Mouse (Mus musculus) right cerebral cortex, postnatal 10 days (tissue): ENCODE data around the gene Ankrd28.
A peak's percentile ranks its signal among the peaks of the same experiment; 100 is the strongest.
"Not testable (repeated sequence)": the region's sequence is repeated elsewhere in the genome, so short reads cannot be mapped to it uniquely, and the experiment has no call there.

Experiments used
- DNase-seq, 2 experiments: peaks; one replicate each; pipeline ENCODE4 v3.0.0; 2021; ENCODE audit warnings: low spot score in 2 of 2

Ankrd28 gene

DNA sequence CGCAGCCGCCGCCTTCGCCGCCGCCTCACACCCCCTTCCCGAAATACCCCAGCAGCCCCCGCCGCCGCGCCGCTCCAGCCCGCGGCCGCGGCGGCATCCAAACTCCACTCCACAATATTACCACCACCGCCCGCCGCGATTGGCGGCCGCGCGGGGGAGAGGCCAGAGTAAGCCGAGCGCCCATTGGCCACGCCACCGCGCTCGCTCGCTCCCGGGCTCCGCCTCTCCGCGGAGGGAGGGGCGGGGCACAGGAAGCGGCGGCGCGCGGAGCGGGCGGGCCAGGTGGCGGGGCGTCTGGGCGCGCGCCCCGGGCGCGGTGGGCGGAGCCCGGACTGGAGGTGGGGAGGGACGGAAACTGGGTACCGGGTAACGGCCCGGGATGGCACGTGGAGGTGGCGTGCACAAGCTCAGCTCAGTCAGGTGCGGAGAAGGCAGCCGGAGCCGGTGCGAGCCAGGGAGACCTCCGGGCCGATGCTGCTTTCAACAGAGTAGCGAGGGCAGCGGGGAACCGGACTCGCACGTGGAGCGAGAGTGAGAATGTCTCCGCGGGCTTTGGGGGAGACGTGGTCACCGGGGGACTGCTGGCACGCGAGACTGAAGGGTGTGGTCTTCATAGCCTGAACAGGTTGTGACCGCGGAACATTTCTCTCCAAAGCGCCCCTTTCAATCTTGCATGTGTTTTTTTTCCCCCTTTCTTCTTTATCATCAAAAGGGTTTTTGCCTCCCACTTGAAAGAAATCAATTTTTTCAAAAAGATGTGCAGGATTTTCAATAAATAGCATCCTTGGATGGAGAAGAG is at the start of gene Ankrd28:
Ankrd28 (minus strand) TSS at position 81 of the 799 bp plus-strand sequence.
- peak; percentile 97 for DNase-seq

GRCm38 (mm10) chr14:31879456-31879855 is 49.0 kb upstream of the Ankrd28 start:
- no peak for DNase-seq

- DNase-seq = no peak
Observed at GRCm38 (mm10) chr14:31872130-31872529, 41.7 kb upstream of the Ankrd28 start.

DNA sequence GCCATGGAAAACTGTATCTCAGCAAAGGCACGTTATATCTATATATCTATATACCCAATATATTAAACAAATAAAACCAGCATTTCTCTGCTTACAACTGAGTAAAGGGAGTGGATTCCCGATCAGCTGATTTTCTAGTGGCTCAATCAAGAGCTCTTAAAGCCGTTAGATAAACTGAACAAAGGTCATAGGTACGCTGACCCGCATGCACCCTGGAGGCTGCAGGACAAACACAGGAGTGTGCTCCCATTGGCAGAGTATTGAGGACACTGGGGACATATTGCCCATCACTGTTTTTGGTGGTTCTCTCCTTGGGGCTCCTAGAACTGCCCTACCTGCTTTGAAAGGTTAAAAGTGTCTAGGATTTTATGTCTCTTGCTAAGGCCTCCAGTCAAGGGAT is 40.0 kb upstream of the Ankrd28 start:
- DNase-seq = no peak

GRCm38 (mm10) chr14:31868591-31868990 is 38.1 kb upstream of the Ankrd28 start:
- no peak for DNase-seq

GRCm38 (mm10) chr14:31866366-31866765 is 35.9 kb upstream of the Ankrd28 start:
- DNase-seq = not testable (repeated sequence)

DNA sequence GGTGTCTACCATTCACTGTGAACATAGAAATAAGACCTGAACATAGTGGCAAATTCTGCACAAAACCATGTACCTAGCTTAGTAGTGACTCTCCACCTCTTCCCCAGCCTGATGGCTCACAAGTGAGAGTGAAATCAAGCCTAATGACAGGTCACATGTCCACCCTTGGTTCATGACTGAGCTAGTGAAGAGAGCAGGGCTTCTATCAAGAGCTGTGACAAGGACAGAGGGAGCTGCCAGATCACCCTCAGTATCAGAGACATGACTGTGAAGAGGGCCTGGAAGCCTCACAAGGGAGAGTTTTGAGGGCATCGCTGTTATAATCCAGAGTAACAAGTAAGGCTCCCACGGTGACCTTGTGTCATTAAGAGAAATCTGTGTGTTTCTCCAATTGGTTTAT is 28.2 kb upstream of the Ankrd28 start:
- DNase-seq = peak in 1 of 2 experiments; percentile 17

GRCm38 (mm10) chr14:31857096-31857975 is 26.9 kb upstream of the Ankrd28 start:
- peak; percentile 64 to 79 for DNase-seq

GRCm38 (mm10) chr14:31856007-31856406 is 25.6 kb upstream of the Ankrd28 start:
- DNase-seq = peak in 1 of 2 experiments; percentile 40

DNA sequence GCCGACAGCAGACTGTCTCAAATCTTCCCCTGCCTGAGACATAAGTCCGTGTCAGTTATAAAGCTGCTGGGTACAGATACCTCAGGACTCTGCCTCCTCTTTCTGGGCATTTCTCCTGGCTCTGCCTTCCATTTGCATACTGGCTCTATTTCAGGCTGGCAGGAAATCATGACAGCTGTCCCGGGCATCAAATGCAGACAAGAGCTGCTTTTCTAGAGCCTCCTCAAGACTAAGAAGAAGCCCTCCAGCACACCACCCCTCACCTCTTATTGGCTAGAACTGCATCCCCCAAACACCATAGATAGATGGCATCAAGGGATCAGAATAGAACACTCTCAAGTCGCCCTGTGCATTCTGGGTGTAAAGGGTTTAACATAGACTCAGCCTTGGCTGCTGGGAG is 24.2 kb upstream of the Ankrd28 start:
- peak; percentile 62 to 79 for DNase-seq

GRCm38 (mm10) chr14:31843571-31843970 is 13.1 kb upstream of the Ankrd28 start:
- DNase-seq = no peak

DNA sequence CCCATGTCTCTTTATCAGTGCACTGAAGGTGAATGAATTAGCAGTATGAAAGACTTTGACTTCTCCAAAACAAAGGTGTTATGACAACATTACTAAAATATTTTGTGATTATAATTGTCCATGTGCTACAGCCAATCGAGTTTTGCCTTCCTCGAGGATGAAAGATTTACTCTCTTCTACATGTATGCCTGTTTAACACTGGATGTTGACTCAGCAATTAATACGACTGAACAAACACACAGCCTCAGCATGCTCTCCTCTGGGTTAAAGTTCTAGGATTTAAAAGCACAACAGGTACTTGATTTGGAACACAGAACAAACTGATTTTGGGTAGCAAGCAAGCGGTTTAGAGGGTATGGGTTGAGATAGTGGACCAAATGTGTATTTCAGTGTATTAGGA is 1.6 kb upstream of the Ankrd28 start:
- no peak for DNase-seq

GRCm38 (mm10) chr14:31831370-31831712 is 890 bp upstream of the Ankrd28 start:
- DNase-seq = peak; percentile 66 to 74

DNA sequence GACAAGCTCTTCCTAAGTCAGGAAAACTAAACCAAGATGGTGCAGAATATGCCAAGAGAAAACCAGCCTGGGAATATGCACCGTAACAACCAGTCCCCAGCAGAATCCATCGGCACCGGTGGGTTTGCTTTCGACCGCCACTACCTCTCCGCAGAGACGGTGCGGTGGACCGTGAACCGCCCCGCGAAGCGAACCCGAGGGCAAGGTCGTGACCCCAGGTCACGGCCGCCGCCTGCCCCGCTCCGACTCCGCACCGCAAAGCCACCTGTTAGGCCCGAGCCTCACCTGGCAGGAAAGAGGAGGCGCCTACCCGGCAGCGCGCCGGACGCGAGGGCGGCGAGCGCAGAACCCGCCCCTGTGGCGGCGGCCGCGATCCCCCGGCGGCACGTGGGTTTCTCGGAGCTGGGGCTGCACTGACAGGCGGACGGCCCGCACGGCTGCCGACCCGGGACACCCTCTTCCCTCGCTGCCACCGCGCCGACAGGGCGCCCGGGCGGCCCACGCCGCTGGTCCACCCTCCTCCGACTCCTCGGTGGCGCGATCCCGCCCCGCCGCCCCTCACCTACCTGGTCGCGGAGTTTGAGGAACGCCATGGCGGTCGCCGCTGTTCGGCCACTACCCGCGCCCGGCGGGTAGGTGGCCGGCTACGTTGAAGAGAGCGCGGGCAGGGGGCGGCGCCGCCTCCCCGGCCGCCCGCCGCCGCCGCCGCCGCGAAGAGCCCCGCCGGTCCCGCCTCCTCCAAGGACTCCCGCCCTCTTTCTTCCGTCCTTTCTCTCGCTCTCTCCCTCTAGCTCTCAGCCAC is 489 bp downstream of the Ankrd28 start:
- peak; percentile 63 to 66 for DNase-seq

DNA sequence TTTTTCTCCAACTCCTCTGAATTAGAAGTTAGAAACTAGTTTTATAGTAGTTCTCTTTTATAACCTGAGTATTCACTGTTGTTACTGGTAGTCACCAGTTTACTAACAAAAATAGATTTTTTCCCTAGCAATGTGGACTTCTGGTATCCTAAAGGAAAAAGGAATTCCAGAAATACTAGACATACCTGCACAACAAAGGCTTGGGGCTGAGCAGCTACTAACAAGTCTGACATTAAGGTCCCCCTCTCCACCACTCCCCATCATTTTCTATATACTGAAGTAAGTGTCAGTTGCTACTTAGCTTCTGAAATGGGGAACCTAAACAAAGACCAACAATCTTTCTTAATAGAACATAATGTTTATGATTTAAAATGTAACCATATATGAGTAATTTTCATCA is 3.2 kb downstream of the Ankrd28 start:
- no peak for DNase-seq

DNA sequence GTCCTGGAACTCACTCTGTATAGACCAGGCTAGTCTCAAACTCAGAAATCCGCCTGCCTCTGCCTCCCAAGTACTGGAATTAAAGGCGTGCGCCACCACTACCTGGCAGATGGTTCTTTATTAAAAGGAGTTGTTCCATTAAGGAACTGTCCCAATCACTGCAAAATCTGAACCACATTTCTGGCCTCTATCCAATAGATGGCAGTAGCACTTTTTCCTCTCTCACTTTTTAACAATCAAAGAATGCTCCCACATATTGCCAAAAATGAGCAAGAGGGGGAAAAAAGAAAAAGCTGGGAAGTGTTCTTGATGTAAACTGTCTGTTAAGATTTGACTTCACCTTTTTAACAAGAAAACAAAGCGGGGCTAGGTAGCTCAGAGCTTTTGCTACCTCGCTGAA is 20.5 kb downstream of the Ankrd28 start:
- DNase-seq = no peak

DNA sequence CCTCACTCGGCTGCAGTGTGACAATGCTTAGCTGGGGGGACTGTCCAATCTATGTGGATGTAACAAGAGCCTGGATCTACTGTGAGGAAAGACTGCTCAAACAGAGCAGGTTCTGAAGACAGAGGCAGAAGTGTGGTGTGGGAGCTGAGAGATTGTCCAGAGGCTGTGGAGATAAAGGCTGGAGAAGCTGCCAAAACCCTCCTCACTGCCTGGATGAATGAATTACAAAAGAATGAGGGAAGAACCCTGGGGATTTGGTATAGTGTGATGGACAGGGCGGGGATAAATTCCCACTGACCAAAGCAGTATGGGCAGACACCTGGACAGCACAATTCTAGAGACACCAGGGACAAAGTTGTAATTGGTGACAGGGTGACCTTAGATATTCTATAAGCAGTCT is 26.7 kb downstream of the Ankrd28 start:
- DNase-seq = no peak

DNA sequence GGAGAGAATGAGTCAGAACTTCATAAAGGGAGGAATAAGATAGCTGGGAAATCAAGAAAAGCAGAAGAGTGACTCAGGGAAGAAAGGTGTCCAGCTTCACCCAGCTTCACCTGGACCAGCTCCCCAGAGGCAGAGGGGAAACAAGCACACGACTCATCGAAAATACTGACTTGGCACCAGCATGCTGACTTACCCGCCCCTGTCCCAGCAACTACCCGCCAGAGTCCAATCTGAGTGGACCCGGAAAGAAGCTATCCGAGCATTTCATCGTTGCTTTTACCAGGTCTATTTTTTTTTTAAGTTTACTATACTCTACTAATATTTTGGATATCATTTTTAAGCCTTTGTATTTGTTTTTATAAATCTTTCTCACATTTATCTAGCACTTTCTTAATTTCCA is 29.5 kb downstream of the Ankrd28 start:
- DNase-seq = no peak

DNA sequence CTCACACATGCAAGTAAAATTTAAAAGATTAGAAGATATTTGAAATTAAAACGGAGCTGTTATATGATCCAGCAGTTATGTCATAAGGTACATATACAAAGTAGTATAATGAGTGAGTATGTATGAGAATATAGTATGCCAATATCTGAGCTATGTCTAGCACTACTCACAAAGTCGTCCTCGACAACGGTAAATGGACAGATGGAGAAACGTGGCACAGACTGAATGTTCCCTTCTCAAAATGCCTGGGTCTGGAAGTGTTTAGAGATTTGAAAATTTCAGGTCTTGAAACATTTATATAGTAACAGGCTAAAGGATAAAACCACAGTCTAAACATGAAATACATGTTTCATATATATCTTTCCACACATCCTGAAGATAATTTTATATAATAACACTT is 30.0 kb downstream of the Ankrd28 start:
- DNase-seq = no peak

GRCm38 (mm10) chr14:31798937-31799336 is 31.5 kb downstream of the Ankrd28 start:
- DNase-seq = no peak

DNA sequence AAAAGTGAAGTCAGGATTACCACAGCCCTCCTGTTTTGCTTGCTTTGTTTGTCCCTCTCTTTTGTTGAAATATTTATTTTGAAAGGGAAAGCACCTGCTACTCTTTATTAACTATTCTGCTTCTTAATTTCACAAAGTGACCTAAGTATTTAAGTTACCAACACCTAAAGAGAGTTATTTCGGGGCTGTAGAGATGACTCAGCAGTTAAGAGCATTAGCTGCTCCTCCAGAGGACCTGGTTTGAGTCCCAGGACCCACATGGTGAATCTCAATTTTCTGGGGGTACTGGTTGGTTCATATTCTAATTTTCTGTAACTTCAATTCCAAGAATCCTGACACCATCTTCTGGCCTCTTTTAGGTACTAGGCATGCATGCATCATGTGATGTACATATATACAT is 34.9 kb downstream of the Ankrd28 start:
- no peak for DNase-seq

DNA sequence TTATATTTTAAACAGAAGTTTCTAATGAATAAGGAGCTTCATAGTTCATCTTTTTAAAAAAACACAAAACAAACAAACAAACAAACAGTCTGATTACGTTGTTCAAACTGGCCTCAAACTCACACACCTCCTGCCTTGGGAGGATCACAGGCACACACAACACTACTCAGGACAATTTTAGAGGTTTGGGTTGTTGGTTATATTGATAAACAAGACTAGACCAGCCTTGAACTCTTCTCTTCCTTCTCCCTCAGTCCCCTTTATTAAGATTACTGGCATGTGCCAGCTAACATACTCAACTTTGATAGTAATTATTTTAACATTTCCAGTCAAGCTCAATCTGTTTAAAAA is 35.7 kb downstream of the Ankrd28 start:
- no peak for DNase-seq
